Mouse (Mus musculus): ENCODE data around the gene Rdx.

GRCm38 (mm10) chr9:52094016-52094415 lies 47.0 kb downstream of the Rdx start:
- TF ChIP-seq CHD2 (IDR thresholded peaks at IDR 0.05; ENCODE audit: low read depth, low read length), result no peak
- TF ChIP-seq ZC3H11A (IDR thresholded peaks at IDR 0.05; ENCODE audit: borderline replicate concordance, low read depth, low read length), result no peak
- TF ChIP-seq HCFC1 (IDR thresholded peaks at IDR 0.05; ENCODE audit: borderline replicate concordance, insufficient read depth, low read length), result no peak
- TF ChIP-seq MAFK (IDR thresholded peaks at IDR 0.05; ENCODE audit: insufficient read depth, low read depth, low read length), result no peak

Data from ES-E14 (cell line).